Mouse (Mus musculus): ENCODE measurements around the gene Gm27179.
"Not testable (repeated sequence)": the region's sequence is repeated elsewhere in the genome, so short reads cannot be mapped to it uniquely, and the experiment has no call there.

DNA sequence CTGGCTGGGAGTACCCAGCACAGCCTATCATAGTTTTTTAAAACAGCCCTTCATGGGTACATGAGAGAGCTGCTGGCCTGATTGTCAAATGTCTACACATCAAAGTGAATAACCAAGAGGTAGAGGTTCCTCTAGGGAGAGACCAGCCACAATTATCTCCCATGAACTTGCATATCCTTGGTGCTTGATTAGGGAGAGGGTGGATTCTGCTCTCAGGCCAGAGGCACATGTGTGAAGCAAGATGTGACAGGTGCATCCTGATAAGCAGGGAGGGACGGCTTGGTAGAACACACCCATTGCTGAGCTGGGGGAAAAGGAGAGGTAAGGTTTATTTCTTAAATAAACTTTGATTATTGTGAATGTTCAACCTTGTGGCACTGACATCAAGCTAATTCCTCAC is 10.7 kb upstream of the Gm27179 start:
- not testable (repeated sequence) for TF ChIP-seq CTCF (IDR thresholded peaks at IDR 0.05; ENCODE audit: low read depth, low read length); POLR2A (IDR thresholded peaks at IDR 0.05; ENCODE audit: borderline replicate concordance, low read depth, low read length)

All from bone marrow macrophage, adult 2 months (primary cell).